Mouse (Mus musculus) intestine, embryonic 14.5 days (tissue): ENCODE results near the gene Cacna1e. TPM values are rescaled to one million over a fixed set of nuclear protein-coding genes. Genes with fewer than 3 reads are reported as not detected.
A peak's percentile ranks its signal among the peaks of the same experiment; 100 is the strongest.

Experiments
- ATAC-seq: fragments of 200-750 bp; cut with Nextera tagmentation; replicated peaks from 2 replicates; pipeline ENCODE4 v1.8.0; 2017; ENCODE audit warnings: low read depth, moderate number of reproducible peaks, moderate TSS enrichment, moderate library complexity; ENCODE audit not compliant: low FRiP score, low TSS enrichment
- DNase-seq: peaks from one replicate; pipeline ENCODE4 v3.0.0-alpha.2; 2018; ENCODE audit warnings: low spot score
- H3K27ac ChIP-seq: fragments of 300-500 bp; sonication (generic); 2 replicates; pipeline ENCODE4 v1.5.1; 2014; ENCODE audit warnings: low read depth, mild to moderate bottlenecking, control low read depth
- H3K27me3 ChIP-seq: fragments of 300-500 bp; sonication (generic); replicated peaks from 2 replicates; pipeline ENCODE4 v1.6.1; 2014; ENCODE audit warnings: low read length, control low read depth; ENCODE audit not compliant: control insufficient read depth, insufficient read depth
- H3K36me3 ChIP-seq: fragments of 300-500 bp; sonication (generic); 2 replicates; pipeline ENCODE4 v1.6.1; 2014; ENCODE audit warnings: low read length, control low read depth; ENCODE audit not compliant: control insufficient read depth, insufficient read depth
- H3K4me1 ChIP-seq: fragments of 300-500 bp; sonication (generic); replicated peaks from 2 replicates; pipeline ENCODE4 v1.6.1; 2014; ENCODE audit warnings: low read length, control low read depth, mixed read lengths; ENCODE audit not compliant: control insufficient read depth, insufficient read depth
- H3K4me2 ChIP-seq: fragments of 300-500 bp; sonication (generic); 2 replicates; pipeline ENCODE4 v1.6.1; 2014; ENCODE audit warnings: low read length
- H3K4me3 ChIP-seq: fragments of 300-500 bp; sonication (generic); 2 replicates; pipeline ENCODE4 v1.5.1; 2014; ENCODE audit warnings: low read depth, low read length, control low read depth, mixed read lengths
- H3K9ac ChIP-seq: fragments of 300-500 bp; sonication (generic); 2 replicates; pipeline ENCODE4 v1.6.1; 2014; ENCODE audit warnings: mild to moderate bottlenecking, low read length
- H3K9me3 ChIP-seq: fragments of 300-500 bp; sonication (generic); 2 replicates; pipeline ENCODE4 v1.6.1; 2016; ENCODE audit warnings: low read length, control low read depth; ENCODE audit not compliant: control insufficient read depth
- WGBS: fragments of 180-500 bp; shearing (Covaris S2); extraction: QIAGEN DNeasy Blood & Tissue Kit; methylation state at CpG from one replicate; pipeline ENCODE4 v1.1.7; 2014; 5-methylcytosine and 5-hydroxymethylcytosine counted together
- polyA plus RNA-seq: library from polyadenylated mRNA; unstranded; fragments of >200 nt; fragmentation: Nextera tagmentation; extraction: Ambion mirVana; gene quantifications from 2 replicates; pipeline ENCODE4 v1.2.1, GENCODE M21; 2014

Gene Cacna1e
- polyA plus RNA-seq, 1 experiment from 2014 or later = 2.0 TPM

DNA sequence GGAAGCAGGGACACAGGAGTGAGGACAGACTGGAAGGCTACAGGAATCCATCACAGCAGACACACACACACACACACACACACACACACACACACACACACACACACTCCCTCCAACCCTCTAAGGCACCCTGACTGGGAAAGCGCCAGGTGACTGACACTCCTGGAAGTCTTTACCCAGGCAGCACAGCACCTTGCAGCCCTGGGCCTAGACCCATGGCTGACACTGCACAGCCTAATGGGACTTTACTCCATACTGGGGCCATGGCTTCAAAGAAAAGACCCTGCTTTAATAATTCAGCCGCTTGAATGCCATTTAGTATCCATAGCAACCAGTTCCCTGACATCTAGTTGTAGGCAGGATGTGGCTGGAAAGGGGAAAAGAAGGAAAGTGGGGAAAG, 2.3 kb upstream of the Cacna1e start:
- Histone ChIP-seq H3K9ac (no peak overlapping the region), H3K27me3 (peaks cover 30% of the 10 kb centered on the region), H3K4me1 (no peaks in the 10 kb centered on the region), H3K36me3 (no peaks in the 10 kb centered on the region), H3K4me3 (no peak overlapping the region), H3K9me3 (no peaks in the 10 kb centered on the region), H3K4me2 (no peak overlapping the region), H3K27ac (no peak overlapping the region)
- no peak for ATAC-seq
- 51% methylated on average over 2 of the region's 2 CpGs for WGBS
- no peak for DNase-seq

DNA sequence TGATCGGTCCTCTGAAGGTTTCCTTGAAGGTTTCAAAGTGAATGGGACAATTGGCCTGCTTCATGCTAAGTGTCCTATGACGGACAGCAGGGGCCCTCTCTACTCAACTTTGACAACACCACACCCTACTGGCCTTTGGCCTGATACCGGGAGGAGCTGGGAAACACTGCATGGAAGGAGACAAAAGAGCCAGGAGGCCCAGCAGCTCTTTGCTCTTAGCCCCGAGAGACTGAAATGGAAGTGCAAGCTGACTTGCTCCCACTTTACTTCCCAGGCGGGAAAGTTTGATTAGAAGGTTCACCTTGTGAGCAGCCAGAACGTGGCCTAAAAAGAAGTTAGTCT, 877 bp upstream of the Cacna1e start:
- H3K4me1 ChIP-seq = no peaks in the 10 kb centered on the region

DNA sequence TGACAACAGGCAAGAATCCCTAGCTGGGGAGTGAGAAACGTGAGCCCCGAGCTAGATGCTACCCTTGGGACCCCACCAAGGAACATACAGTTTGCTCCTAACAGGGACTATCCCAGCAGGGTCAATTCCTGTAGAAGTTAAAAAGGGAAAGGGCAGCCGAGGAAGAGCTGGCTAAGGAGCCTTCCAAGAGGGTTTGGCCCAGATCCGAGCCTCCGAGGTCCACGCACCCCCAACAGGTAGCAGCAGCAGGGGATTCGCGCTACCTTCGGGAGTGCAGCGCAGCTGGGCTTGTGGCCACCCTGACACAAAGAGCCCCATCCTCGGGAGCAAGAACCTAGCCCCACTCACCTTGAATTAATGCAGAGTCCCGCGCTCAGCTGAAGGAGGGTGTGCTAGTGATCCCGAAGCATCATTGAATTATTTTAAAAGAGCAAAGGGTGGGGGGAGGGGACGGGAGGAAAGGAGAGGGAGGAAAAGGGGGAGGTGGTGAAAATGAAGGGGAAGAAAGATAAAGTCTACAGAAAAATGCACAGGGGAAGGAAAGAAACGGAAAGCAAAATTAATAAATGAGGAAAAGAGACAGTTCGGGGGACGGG, 607 bp downstream of the Cacna1e start:
- ATAC-seq (no peak), DNase-seq (no peak)
- Histone ChIP-seq H3K27ac (no peak overlapping the region), H3K9ac (no peak overlapping the region; the same call in 1 of the 2 replicates), H3K9me3 (no peaks in the 10 kb centered on the region), H3K4me2 (peak overlapping the region; percentile 77), H3K4me3 (peak overlapping the region; percentile 41), H3K36me3 (no peaks in the 10 kb centered on the region), H3K27me3 (peaks cover 30% of the 10 kb centered on the region), H3K4me1 (no peaks in the 10 kb centered on the region)
- WGBS = 3% methylated on average over 18 of the region's 18 CpGs

More for the DNA sequence above, 877 bp upstream of the Cacna1e start:
- DNase-seq (no peak), ATAC-seq (no peak)
- Histone ChIP-seq H3K4me2 (no peak overlapping the region), H3K9me3 (no peaks in the 10 kb centered on the region), H3K4me3 (no peak overlapping the region), H3K9ac (no peak overlapping the region), H3K27ac (no peak overlapping the region), H3K36me3 (no peaks in the 10 kb centered on the region), H3K27me3 (peaks cover 30% of the 10 kb centered on the region)
- 45% methylated on average over 6 of the region's 6 CpGs for WGBS

DNA sequence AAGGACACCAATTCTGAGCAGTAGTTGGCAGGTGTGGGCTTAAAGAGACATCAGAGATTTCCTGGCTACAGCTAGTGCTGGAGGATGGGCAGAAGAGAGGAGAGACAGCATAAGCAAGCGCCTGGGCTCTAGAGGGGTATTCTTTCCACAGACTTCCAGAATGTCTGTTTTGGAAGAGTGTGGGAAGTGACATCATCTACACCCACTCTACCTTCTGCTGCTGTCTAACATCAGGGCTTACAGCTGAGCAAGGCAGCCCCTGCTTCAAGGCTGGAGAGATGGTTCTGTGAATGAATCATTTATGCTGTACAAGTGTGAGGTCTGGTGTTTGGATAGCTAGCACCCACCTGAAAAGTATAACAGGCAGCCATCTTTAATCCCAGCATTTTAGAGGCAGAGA, 18.3 kb downstream of the Cacna1e start:
- no peaks in the 10 kb centered on the region for H3K27me3 ChIP-seq
- no peak overlapping the region for H3K4me3 ChIP-seq
- DNase-seq = no peak
- no peak for ATAC-seq
- no peak overlapping the region for H3K4me2 ChIP-seq
- H3K4me1 ChIP-seq = no peaks in the 10 kb centered on the region
- no peaks in the 10 kb centered on the region for H3K9me3 ChIP-seq
- no peak overlapping the region for H3K27ac ChIP-seq
- WGBS = 82% methylated on average over 1 of the region's 1 CpGs
- H3K36me3 ChIP-seq = no peaks in the 10 kb centered on the region
- no peak overlapping the region for H3K9ac ChIP-seq

DNA sequence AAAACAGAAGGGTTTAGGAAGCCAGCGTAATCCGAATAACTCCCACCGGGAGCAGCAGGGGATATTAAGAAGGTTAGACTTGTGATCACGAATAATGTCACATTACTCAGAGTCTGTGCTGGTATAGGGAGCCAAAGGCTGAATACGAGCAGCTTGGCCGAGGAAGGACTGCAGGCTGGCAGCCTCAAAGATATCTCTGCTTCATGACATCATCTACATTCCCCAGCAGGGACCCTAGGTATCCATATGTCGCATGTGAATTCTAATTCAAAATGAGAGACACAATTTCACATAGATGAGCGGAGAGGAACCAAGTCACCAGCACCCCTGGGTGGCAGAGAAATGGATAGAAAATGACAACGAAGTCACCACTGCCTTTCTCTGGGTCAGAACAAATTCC, 22.9 kb downstream of the Cacna1e start:
- no peak overlapping the region for H3K4me2 ChIP-seq
- H3K36me3 ChIP-seq = no peaks in the 10 kb centered on the region
- no peak for ATAC-seq
- no peak overlapping the region for H3K4me3 ChIP-seq
- no peaks in the 10 kb centered on the region for H3K9me3 ChIP-seq
- DNase-seq = no peak
- no peak overlapping the region for H3K27ac ChIP-seq
- H3K4me1 ChIP-seq = no peaks in the 10 kb centered on the region
- 81% methylated on average over 9 of the region's 9 CpGs for WGBS
- H3K27me3 ChIP-seq = no peaks in the 10 kb centered on the region
- H3K9ac ChIP-seq = no peak overlapping the region

DNA sequence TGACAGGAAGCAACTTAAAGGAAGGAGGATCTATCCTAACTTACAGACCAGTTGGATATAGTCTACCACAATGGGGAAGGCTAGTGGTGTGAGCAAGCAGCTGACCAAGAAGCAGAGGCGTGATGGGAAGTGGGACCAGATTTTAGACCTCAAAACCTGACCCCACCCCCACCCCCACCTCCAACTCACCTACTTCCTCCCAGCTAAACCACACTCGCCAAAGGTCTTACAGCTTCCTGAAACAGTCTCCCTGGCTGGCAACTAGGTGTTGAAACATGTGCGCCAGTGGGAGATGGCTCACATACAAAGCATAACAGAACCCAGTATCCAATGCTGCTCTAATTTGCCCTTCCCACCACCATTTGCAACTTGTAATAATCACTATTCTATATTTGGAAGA, 29.7 kb downstream of the Cacna1e start:
- ATAC-seq (no peak), DNase-seq (no peak)
- WGBS = 74% methylated on average over 3 of the region's 3 CpGs
- Histone ChIP-seq H3K4me2 (no peak overlapping the region), H3K36me3 (no peaks in the 10 kb centered on the region), H3K4me3 (no peak overlapping the region), H3K4me1 (no peaks in the 10 kb centered on the region), H3K9me3 (no peaks in the 10 kb centered on the region), H3K27me3 (no peaks in the 10 kb centered on the region), H3K9ac (no peak overlapping the region), H3K27ac (no peak overlapping the region)

DNA sequence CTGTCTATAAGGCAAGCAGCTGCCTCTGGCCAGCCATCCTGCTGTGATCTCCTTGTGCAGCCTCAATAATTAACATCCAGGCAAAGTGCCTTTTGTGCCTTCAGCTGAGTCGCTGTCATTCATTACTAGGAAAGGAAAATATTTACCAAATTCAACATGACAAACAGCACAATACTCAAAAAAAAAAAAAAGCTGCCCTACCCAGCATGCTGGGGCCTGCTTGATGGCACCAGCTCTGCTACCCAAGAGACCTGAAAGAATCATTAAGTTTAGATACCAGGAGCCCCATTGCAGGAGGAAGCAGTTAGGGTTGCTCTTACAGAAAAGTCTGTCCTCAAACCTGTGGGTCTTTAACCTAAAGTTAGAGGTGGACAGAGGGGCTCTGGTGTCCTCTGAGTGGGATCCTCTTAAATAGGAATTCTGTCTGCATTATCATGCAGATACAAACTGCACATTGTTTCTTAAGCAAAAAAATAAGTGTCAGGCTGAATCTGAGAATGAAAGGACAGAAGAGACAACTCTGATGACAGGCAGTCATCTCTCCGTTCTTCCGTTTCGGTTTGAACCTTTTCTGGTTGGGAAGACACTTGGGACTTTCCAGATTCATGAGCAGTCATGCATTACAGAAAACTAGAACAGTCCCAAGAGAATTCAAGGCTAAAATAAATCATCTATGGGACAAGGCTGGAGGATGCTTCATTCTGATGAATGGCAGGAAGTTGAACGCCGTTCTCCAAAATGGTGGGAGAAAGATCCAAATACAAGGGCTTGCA, 33.6 kb downstream of the Cacna1e start:
- Histone ChIP-seq H3K9me3 (no peaks in the 10 kb centered on the region), H3K4me1 (no peaks in the 10 kb centered on the region), H3K9ac (no peak overlapping the region), H3K36me3 (no peaks in the 10 kb centered on the region), H3K4me2 (no peak overlapping the region), H3K27ac (no peak overlapping the region), H3K27me3 (no peaks in the 10 kb centered on the region), H3K4me3 (no peak overlapping the region)
- no peak for ATAC-seq
- WGBS = 79% methylated on average over 6 of the region's 6 CpGs
- no peak for DNase-seq

DNA sequence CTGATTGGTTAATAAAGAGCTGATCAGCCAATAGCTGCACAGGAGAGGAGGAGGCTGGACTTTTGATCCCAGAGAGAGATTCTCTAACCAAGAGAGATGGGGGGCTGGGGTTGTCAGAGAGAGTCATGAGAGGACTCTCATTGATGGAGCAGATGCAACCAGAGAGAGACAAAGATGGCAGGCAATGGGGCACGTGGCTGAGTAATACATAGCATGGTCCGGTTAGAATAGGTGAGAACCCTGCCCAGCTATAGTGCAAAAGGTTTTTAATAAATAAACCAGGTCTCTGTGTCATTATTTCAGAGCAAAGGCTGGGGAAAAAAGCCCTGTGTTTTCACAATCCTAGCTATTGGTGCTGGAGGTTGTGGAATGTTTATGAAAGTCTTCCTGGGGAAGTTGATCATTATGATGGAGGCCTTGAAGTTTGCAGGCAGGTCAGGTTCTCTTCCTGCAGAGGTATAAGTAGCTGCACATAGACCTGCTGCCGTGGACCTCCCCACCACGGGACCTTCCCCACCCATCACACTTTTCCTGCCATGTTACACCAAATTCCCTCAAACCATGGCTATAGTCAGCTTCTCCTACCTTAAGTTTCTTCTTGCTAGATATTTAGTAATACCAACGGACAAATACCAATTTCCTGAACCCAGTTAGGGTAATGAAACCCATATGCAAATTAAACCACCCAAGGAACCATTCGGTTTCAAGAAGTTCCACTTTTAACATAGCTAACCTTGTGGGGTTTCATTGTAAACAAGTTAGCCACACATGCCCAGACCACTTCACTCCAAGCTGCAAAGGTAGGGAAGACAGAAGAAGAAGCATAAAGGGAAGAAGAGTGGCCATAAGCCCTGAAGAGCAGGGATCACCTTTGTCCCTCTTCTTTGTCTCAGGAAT, 35.4 kb downstream of the Cacna1e start:
- no peaks in the 10 kb centered on the region for H3K27me3 ChIP-seq
- H3K36me3 ChIP-seq = no peaks in the 10 kb centered on the region
- 67% methylated on average over 6 of the region's 6 CpGs for WGBS
- no peak for ATAC-seq
- H3K27ac ChIP-seq = no peak overlapping the region
- no peak overlapping the region for H3K4me3 ChIP-seq
- no peak overlapping the region for H3K9ac ChIP-seq
- no peak overlapping the region for H3K4me2 ChIP-seq
- no peak for DNase-seq
- no peaks in the 10 kb centered on the region for H3K4me1 ChIP-seq
- H3K9me3 ChIP-seq = no peaks in the 10 kb centered on the region
